Mouse (Mus musculus): ENCODE measurements around the gene Hgfac.

- TF ChIP-seq CTCF (conservative IDR thresholded peaks at IDR 0.05; ENCODE audit: insufficient read depth, insufficient read length, low read depth, low read length) (no peak), POLR2A (IDR thresholded peaks at IDR 0.05; ENCODE audit: low read depth, low read length) (no peak)
Measured at GRCm38 (mm10) chr5:35091636-35092035, 50.3 kb downstream of the Hgfac start.

Measured in kidney, adult 2 months (tissue).